Mouse (Mus musculus) R1 (cell line): ENCODE results near the gene D1Ertd622e.
A peak's percentile ranks its signal among the peaks of the same experiment; 100 is the strongest.

ENCODE experiments used
- DNase-seq: peaks from one replicate; pipeline ENCODE4 v3.0.0-alpha.2; 2018; ENCODE audit warnings: low read depth, low spot score

The D1Ertd622e gene

GRCm38 (mm10) chr1:97661406-97662241 lies at the start of gene D1Ertd622e:
Gene D1Ertd622e, minus strand, starts transcription at chr1:97662074.
- peak; percentile 66 for DNase-seq

DNA sequence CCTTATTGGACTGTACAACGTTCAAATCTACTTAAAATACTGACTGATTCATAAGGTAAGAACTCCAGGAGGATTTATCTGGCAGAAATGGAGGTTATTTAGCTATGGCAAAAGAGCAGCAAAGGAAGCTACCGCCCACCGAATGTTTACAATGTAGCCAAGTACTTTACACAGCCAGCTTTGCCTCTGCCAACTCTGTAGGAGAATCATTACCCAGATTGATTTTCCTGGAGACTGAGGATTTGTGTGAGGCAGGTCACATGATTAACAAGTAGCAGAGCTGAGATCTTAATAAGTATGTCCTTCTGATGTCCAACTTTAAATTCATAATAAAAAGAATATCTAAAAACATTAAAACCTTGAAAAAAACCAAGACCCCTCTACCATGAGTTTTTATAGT lies 48.6 kb upstream of the D1Ertd622e start:
- DNase-seq, result no peak

DNA sequence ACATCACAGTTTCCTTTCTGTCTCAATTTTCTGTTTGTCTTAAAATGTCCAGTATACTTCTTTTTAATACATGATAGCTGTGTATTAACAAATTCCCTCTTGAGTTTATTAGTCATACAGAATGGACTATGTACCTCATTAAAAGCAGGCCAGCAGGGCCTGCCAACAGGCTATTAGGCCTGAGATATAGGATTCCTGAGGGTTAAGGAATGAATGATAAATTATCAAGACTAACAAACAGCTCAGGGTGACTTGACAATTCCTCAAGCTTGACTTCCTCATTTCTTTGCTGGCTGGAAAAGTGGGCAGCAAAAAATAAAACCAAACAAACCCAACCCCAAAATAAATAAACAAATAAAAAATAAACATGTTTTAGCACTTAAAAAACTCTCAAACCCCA lies 43.5 kb upstream of the D1Ertd622e start:
- no peak for DNase-seq

DNA sequence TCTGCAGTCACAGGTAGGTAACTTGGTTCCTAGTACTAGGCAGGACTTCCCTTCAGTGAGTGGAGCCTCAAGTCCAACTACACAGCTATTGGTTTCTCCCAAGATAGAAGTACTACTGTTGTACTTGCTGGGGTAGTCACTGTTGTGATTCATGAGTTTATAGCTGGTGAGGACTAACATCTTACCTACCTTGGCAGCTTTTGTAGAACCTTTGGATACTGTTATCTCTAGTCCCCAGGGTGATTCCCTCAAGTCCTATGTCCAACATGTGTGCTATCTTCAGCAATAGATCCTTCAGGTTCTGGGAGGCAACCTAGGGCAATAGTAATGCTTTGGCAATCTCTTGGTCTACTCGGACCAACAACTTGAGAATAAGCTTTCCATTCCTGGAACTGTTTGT lies 42.8 kb upstream of the D1Ertd622e start:
- no peak for DNase-seq

DNA sequence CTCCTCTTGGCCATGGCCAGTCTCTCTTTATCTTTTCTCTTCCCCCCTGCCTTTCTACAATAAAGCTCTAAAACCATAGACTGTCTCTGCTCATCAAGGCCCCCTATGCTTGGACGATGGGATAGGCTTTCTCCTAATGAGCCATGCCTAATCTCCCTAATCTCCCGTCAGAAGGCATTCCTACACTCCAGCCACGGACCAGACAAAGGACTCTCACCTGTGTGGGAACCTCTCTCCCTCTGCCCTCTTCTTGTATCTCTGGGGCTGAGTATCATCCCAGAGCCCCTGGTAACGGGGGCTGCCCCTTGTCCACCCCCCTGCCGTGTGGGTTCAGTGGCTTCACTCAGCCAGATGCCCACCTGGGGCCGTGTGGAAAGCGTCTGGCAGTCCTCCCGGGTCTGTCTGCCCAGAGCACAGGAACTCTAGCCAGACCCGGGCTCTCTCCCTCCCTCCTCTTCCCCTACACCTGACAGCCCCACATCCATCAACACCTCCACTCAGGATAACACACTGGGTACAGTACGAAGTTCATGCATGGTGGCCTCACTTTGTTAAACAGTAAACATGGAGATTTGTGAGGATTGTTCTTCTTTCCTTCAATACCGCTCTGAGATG lies 37.2 kb upstream of the D1Ertd622e start:
- DNase-seq, result no peak

DNA sequence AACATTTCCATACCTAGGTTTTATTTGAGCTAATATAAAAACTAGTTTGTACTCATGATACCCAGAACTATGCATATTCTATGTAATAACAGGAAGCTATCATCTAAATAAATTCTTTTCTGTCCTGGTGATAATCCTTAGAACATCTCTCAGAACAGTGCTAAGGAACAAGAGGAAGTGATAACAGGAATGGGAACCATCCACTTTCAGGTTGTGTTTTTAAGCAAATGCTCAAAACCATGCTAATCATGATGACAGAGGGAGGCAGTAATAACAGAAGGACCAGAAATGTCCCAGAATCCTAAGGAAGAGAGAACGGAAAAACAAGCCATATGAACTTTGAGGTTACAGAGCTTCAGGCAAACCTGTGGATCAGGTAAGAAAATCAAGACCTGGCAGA lies 35.4 kb upstream of the D1Ertd622e start:
- DNase-seq, result no peak

GRCm38 (mm10) chr1:97693825-97694224 lies 32.0 kb upstream of the D1Ertd622e start:
- DNase-seq, result no peak

DNA sequence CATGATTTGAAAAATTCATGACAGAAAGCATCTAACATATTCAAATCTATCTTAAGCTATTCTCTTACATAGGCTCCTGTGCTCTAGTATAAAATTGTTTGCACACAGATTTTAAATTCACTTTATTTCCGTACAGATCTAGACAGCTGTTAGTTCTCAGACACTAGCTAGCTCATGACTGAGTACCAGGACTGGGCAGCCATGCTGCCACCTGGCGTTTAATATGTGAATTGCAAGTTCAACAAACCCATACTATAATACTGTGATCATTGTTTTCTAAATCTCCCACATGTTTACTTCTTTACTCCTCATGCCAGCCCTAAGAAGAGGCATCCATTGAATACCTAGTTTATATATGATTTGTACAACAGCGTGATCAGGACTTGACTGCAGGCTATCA lies 26.9 kb upstream of the D1Ertd622e start:
- DNase-seq, result peak; percentile 57

GRCm38 (mm10) chr1:97676526-97677177 lies 14.8 kb upstream of the D1Ertd622e start:
- no peak for DNase-seq

DNA sequence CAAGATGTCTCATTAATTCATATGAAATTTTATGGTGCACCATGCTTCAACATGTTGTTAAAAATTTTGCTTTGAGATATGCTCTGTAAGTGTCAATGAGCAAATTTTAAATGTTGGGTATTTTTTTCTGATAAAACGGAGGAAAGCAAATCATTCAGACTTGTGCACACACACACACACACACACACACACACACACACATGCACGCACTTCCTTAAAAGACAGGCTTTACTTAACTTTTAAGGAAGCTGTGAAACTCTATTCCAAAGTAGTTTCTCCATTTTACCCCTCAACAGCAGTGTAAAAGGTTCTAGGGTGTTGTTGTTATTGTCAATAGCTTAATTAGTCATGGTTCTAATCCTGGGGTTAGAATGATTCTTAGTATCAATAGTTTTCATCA lies 14.2 kb upstream of the D1Ertd622e start:
- DNase-seq, result no peak

DNA sequence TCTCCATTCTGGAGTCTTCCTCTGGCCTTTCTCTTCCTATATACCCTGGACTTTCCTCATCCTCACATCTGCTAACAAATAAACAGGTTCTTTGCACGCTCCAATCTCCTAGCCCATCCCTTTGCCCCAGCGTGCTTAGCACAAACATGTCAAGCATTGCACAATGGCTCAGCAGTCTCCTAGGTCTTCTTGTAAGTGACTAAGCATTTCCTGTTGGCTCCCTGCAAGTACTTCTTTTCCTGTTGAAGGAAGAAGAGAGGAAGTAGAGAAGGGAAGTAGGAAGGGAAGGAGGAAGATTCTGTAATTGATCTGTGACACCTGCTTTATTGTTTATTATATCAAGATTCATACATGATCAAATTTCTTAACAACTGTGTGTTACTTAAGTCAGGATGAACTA lies 11.0 kb upstream of the D1Ertd622e start:
- no peak for DNase-seq

DNA sequence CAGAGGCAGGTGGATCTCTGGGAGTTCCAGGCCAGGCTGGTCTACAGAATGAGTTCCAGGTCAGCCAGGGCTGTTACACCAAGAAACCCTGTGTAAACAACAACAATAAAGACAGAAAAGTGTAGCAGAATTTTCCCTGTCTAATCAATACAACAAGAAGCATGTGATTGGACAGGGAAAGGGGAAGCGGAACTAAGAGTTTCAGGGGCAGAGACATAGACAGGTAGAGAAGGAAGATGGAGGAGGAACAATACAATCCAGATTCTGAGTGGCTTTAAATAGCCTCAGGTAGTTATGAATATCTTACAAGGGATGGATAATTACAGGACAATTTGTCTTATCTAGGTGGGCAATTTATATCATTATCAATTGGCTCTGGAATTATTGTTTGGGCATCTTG lies 5.4 kb upstream of the D1Ertd622e start:
- DNase-seq, result no peak

GRCm38 (mm10) chr1:97662324-97662723 lies 450 bp upstream of the D1Ertd622e start:
- peak; percentile 23 for DNase-seq

DNA sequence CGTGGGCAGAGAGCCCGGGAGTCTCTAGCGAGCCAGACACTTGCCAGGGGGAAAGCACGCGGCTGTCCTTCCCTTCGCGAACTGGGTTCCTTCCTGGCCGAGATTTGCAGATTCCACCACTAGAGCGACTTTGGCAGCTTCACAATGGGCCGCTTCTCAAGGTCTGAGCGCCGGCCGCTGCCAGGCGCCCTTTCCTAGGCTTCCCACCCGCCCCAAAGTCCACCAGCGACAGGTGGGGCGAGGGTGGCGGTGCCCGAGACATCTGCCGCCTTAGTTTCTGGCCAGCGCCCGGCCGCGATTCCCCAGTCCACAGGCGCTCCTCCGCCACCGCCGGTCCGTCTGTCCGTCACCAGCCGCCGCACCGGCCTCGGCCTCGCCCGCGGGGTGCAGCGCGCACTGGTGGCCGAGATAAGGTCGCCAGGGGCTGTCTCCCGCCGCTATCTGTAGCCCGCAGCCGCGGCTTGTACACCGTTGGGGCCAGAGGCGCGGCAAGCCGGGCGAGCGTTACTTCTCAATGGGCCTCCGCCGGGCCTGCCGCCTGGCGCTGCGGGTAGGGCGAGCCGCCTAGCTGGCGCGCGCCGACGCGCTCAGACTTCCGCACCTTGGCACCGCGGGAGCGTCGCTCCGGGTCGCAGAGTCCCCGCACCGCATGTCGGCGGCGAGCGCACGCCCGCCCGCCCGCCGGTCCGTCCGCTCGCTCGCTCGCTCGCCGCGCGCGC lies 1.0 kb downstream of the D1Ertd622e start:
- peak; percentile 76 for DNase-seq

- DNase-seq, result no peak
These were observed 2.5 kb downstream of the D1Ertd622e start for GRCm38 (mm10) chr1:97659405-97659804.

DNA sequence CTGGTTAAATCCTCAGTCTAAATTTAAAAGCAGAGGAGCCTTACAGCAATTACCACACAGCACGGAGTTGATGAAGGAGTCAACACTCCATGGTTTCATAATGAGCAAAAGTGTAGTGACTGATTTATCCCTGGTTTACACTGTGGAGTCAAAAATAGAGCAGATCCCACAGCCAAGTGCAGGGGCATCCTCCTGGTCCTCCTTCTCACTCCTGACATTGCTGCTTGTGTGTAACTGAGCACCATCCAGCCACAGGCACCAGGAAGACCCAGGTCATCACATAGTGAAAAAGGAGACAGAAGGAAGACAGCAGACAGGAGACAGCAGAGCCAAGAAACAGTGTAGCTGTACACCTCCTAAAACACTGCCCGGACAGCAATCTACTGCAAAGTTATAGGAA lies 4.1 kb downstream of the D1Ertd622e start:
- DNase-seq, result no peak

- no peak for DNase-seq
These were observed 4.7 kb downstream of the D1Ertd622e start for GRCm38 (mm10) chr1:97657201-97657600.

DNA sequence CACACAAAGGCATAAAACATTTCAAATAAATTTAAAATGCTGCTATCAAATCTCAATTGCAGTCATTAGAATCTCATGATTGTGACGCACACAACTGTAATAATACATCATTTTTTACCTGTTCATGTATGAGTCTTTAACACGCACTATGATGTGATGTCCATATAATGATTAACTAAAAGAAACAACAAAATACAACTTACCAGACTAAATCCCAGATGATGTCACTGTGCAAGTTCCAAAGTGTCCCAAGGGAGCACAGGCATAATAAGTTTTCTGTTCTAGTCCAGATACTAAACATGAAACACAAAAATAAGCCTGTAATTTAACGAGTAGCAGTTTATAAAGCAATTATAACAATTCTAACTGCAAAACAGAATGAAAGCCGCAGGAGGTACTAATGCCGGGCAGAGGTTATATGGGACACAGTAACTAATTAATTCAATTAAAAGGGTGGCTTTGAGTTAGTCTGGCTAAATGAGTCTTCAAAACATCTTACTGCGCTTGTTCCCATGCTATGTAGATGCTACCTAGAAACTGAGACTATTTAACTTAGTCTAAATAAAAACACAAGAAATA lies 7.4 kb downstream of the D1Ertd622e start:
- no peak for DNase-seq

GRCm38 (mm10) chr1:97650553-97651123 lies 11.2 kb downstream of the D1Ertd622e start:
- DNase-seq, result no peak

- DNase-seq, result no peak
These were observed 11.8 kb downstream of the D1Ertd622e start for GRCm38 (mm10) chr1:97650072-97650471.

- peak; percentile 74 for DNase-seq
These were observed 14.8 kb downstream of the D1Ertd622e start for GRCm38 (mm10) chr1:97647037-97647436.
